Mouse (Mus musculus) MEL (cell line): ENCODE measurements around the gene Elavl2.

Experiments
- CTCF ChIP-seq, 3 experiments: IDR thresholded peaks in 2 of 3; conservative IDR thresholded peaks in 1 of 3; 2 replicates each; pipeline ENCODE4 v1.5.1; 2011 to 2012; ENCODE audit warnings: low read length in 3 of 3, low read depth in 2 of 3, mild to moderate bottlenecking in 2 of 3, improper control_type of control experiment in 1 of 3, inconsistent platforms in 1 of 3, mixed read lengths in 1 of 3, moderate library complexity in 1 of 3; ENCODE audit not compliant: control insufficient read depth in 1 of 3, insufficient read depth in 1 of 3, poor library complexity in 1 of 3, severe bottlenecking in 1 of 3
- E2F4 ChIP-seq: IDR thresholded peaks from 2 replicates; pipeline ENCODE4 v1.6.1; 2011; ENCODE audit warnings: low read depth, low read length, improper control_type of control experiment, borderline replicate concordance
- EP300 ChIP-seq, 2 experiments: IDR thresholded peaks; 2 replicates each; pipeline ENCODE4 v1.6.1; 2011; ENCODE audit warnings: improper control_type of control experiment in 2 of 2, low read length in 2 of 2, low read depth in 1 of 2, mild to moderate bottlenecking in 1 of 2
- GABPA ChIP-seq: IDR thresholded peaks from 2 replicates; pipeline ENCODE4 v1.6.1; 2012; ENCODE audit warnings: low read depth, mild to moderate bottlenecking, inconsistent platforms, low read length, improper control_type of control experiment, moderate library complexity
- GATA1 ChIP-seq: IDR thresholded peaks from 2 replicates; pipeline ENCODE4 v1.6.1; 2011; ENCODE audit warnings: low read depth, low read length, improper control_type of control experiment
- MAX ChIP-seq: IDR thresholded peaks from 2 replicates; pipeline ENCODE4 v1.6.1; 2011; ENCODE audit warnings: low read length, improper control_type of control experiment
- MXI1 ChIP-seq: IDR thresholded peaks from 2 replicates; pipeline ENCODE4 v1.6.1; 2011; ENCODE audit warnings: mild to moderate bottlenecking, low read depth, low read length, improper control_type of control experiment
- NRF1 ChIP-seq: IDR thresholded peaks from 2 replicates; pipeline ENCODE4 v1.6.1; 2014; ENCODE audit warnings: low read depth, mild to moderate bottlenecking, inconsistent platforms, low read length, improper control_type of control experiment, moderate library complexity; ENCODE audit not compliant: poor library complexity, insufficient read depth, severe bottlenecking
- POLR2A ChIP-seq, 2 experiments: IDR thresholded peaks; 2 replicates each; pipeline ENCODE4 v1.6.1; 2011 to 2012; ENCODE audit warnings: low read length in 2 of 2, mild to moderate bottlenecking in 2 of 2, control low read depth in 1 of 2, improper control_type of control experiment in 1 of 2, low read depth in 1 of 2, moderate library complexity in 1 of 2; ENCODE audit not compliant: control insufficient read depth in 1 of 2, insufficient read depth in 1 of 2, poor library complexity in 1 of 2

- no peak for TF ChIP-seq CTCF (IDR thresholded peaks at IDR 0.05 in 2 of 3, conservative IDR thresholded peaks at IDR 0.05 in 1 of 3; ENCODE audit: control insufficient read depth in 1 of 3, insufficient read depth in 1 of 3, low read depth in 2 of 3, low read length in 3 of 3, poor library complexity in 1 of 3, severe bottlenecking in 1 of 3)
- no peak for TF ChIP-seq MAX
- TF ChIP-seq E2F4, result no peak
- no peak for TF ChIP-seq GABPA
- TF ChIP-seq MXI1, result no peak
- no peak for TF ChIP-seq POLR2A (IDR thresholded peaks at IDR 0.05; ENCODE audit: control insufficient read depth in 1 of 2, insufficient read depth in 1 of 2, low read depth in 1 of 2, low read length in 2 of 2, poor library complexity in 1 of 2)
- no peak for TF ChIP-seq EP300 (IDR thresholded peaks at IDR 0.05; ENCODE audit: low read depth in 1 of 2, low read length in 2 of 2)
- no peak for TF ChIP-seq NRF1
- no peak for TF ChIP-seq GATA1
Observed at GRCm38 (mm10) chr4:91310801-91311200, 89.8 kb downstream of the Elavl2 start.
